Mouse (Mus musculus) cerebellum, adult 8-10 months (tissue): ENCODE data around the gene Serinc2.

Source experiments
- DNase-seq: peaks from one replicate; pipeline ENCODE4 v3.0.0; 2022

Serinc2 gene

GRCm38 (mm10) chr4:130279105-130279504 is at the start of gene Serinc2:
TSS of gene Serinc2 (minus strand) at chr4:130279205.
- no peak for DNase-seq

GRCm38 (mm10) chr4:130327366-130327765 is 48.4 kb upstream of the Serinc2 start:
- DNase-seq, result peak; percentile 70

GRCm38 (mm10) chr4:130325446-130325845 is 46.4 kb upstream of the Serinc2 start:
- no peak for DNase-seq

GRCm38 (mm10) chr4:130323607-130324006 is 44.6 kb upstream of the Serinc2 start:
- no peak for DNase-seq

GRCm38 (mm10) chr4:130323165-130323564 is 44.2 kb upstream of the Serinc2 start:
- no peak for DNase-seq

- no peak for DNase-seq
Observed at GRCm38 (mm10) chr4:130322567-130322966, 43.6 kb upstream of the Serinc2 start.

GRCm38 (mm10) chr4:130321640-130322039 is 42.6 kb upstream of the Serinc2 start:
- no peak for DNase-seq

GRCm38 (mm10) chr4:130319564-130319963 is 40.6 kb upstream of the Serinc2 start:
- DNase-seq, result no peak

GRCm38 (mm10) chr4:130318122-130318521 is 39.1 kb upstream of the Serinc2 start:
- DNase-seq, result no peak

GRCm38 (mm10) chr4:130316691-130317090 is 37.7 kb upstream of the Serinc2 start:
- no peak for DNase-seq

- peak; percentile 45 for DNase-seq
Observed at GRCm38 (mm10) chr4:130315771-130316527, 36.9 kb upstream of the Serinc2 start.

- no peak for DNase-seq
Observed at GRCm38 (mm10) chr4:130313552-130313951, 34.5 kb upstream of the Serinc2 start.

GRCm38 (mm10) chr4:130312526-130312925 is 33.5 kb upstream of the Serinc2 start:
- no peak for DNase-seq

GRCm38 (mm10) chr4:130309254-130309653 is 30.2 kb upstream of the Serinc2 start:
- no peak for DNase-seq

GRCm38 (mm10) chr4:130308231-130309081 is 29.5 kb upstream of the Serinc2 start, which contains the start of the genes Fabp3 and Gm10570:
TSS of gene Fabp3 (plus strand) at chr4:130308595.
TSS of gene Gm10570 (minus strand) at chr4:130308674.
- DNase-seq, result peak; percentile 77

GRCm38 (mm10) chr4:130307851-130308230 is 28.8 kb upstream of the Serinc2 start:
- DNase-seq, result peak; percentile 63

GRCm38 (mm10) chr4:130306796-130307630 is 28.0 kb upstream of the Serinc2 start:
- DNase-seq, result no peak

- DNase-seq, result no peak
Observed at GRCm38 (mm10) chr4:130304746-130305145, 25.7 kb upstream of the Serinc2 start.

GRCm38 (mm10) chr4:130302285-130302870 is 23.4 kb upstream of the Serinc2 start:
- no peak for DNase-seq

GRCm38 (mm10) chr4:130299629-130300018 is 20.6 kb upstream of the Serinc2 start:
- no peak for DNase-seq

- peak; percentile 64 for DNase-seq
Observed at GRCm38 (mm10) chr4:130298877-130299628, 20.0 kb upstream of the Serinc2 start.

GRCm38 (mm10) chr4:130297123-130297529 is 18.1 kb upstream of the Serinc2 start:
- DNase-seq, result no peak
